Mouse (Mus musculus) ovary, adult 18-20 months (tissue): ENCODE measurements at regions not wholly inside any gene's neighbourhood (a gene's known extent, or its start where the extent isn't known, plus 50 kb on each side); places are given as distances from the start of the nearest gene placed in this dataset.

Source experiments
- DNase-seq: peaks from one replicate; pipeline ENCODE4 v3.0.0; 2022; ENCODE audit warnings: low spot score, mixed read lengths

- DNase-seq, result no peak
Measured at GRCm38 (mm10) chr1:105117888-105118287, 238.6 kb downstream of the Rnf152 start.

DNA sequence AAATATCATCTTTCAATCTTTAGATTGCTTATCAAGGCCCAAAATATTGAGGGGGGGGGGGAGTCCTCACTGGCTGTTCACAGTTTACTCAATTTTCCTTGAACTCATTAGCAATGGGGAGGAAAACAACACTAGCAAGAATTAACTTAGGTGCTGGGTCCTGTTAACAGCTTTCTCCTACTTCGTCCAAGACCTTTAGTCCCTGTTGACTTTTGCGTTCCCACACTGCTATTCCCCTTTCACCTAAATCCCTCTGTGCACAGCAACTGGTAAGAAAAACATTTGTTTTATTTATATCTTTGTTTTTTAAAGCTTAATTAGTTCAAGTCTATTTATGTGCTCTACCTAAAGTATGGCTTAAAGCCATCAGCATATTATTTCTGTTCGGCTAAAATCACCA is 240.3 kb downstream of the Rnf152 start:
- no peak for DNase-seq

GRCm38 (mm10) chr1:105115391-105115790 is 241.1 kb downstream of the Rnf152 start:
- no peak for DNase-seq

DNA sequence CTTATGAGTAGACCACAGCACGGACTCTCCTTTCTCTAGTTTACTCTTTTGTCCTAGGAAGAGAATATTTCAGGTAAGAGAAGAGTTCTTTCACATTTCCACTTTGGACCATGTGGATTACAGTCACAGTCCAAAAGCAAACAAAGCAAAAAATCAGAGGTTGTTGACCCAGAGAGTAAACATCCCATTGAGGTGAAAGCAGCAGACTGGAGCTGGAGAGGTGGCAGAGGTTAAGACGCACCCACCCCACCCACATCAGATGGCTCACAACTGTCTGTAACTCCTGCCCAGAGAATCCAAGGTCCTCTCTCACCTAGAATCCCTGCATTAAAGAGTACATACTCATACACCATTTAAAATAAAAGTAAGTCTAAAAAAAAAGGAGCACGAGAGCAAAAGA is 241.7 kb downstream of the Rnf152 start:
- no peak for DNase-seq

DNA sequence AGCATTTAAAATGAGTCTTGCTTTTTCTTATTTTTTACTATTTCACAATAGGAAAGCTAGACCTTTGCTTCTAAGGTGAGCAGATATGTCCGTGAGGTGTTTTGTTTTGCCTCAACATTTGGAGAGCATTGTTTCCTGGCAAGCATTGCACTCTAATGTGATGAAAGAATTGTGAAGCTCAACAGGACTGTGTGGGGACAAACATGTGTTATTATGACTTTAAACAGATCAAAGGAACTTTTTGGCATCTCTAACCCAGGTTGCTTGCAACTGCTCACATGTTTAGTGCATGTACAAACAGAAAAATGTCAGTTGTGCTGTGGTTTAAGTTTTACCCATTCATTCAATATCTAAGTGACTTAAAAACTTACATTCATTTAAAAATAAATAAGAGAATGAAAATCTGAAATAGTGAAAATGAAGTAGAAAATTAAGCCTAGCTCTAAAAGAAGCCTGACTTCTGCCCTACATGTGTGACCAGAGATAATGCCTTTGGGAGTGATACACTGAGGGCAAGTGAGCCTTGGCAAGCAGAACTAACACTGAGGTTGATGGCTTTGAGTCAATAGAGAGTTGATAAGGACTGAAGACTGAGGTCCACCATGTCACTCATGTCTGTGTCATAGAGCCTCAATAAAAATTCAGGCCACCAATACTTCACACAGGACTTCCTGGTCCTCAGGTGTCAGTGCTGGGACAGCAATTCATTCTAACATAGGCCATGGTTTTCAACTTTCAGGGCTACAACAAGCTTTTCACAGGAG is 243.6 kb downstream of the Rnf152 start:
- no peak for DNase-seq

- DNase-seq, result no peak
Measured at GRCm38 (mm10) chr1:105111236-105111635, 245.3 kb downstream of the Rnf152 start.

DNA sequence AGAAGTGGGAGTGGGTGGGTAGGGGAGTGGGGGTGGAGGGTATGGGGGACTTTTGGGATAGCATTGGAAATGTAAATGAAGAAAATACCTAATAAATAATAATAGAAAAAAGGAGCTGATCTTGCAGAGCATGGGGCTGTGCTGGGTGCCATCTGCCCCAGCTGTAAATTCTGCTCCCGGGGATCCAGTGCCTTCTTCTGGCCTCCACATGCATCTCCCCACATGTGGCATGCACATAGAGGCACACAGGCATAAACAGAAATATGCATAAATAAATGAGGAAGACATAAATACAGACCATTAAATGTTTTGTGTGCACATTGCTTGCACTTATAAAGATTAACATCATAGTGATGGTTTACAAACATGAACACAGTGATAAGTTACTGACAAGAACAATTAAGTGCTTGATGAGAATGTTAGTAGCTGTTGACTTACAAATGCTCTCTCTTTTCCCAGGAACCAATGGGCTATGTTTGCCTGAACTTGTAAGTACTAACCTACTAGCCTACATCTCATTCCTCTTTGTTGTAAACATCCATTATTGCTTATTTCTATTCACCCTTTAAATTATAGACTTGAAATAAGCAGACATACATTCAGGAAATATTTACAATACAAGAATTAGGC is 245.8 kb downstream of the Rnf152 start:
- no peak for DNase-seq

DNA sequence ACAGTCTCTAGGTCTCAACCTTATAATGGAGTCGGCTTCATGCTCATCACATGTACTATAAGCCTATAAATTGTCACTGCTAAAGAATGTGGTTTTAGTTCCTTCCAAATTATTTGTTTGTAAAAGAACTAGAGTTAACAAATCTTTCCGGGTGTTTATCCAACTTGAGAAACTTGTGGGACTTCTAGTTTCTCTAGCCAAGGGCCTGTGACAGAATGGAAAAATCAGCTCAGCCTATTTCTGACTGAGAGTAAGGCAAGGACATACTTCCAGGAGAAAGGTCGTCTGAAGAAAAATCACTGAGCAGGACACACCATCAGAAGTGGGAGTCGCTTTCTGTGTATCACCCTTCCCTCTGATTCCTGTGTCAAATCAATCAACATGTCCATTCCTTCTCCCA is 248.7 kb downstream of the Rnf152 start:
- no peak for DNase-seq

GRCm38 (mm10) chr1:105107257-105107656 is 249.3 kb downstream of the Rnf152 start:
- no peak for DNase-seq

- no peak for DNase-seq
Measured at GRCm38 (mm10) chr1:105105211-105105610, 251.3 kb downstream of the Rnf152 start.

DNA sequence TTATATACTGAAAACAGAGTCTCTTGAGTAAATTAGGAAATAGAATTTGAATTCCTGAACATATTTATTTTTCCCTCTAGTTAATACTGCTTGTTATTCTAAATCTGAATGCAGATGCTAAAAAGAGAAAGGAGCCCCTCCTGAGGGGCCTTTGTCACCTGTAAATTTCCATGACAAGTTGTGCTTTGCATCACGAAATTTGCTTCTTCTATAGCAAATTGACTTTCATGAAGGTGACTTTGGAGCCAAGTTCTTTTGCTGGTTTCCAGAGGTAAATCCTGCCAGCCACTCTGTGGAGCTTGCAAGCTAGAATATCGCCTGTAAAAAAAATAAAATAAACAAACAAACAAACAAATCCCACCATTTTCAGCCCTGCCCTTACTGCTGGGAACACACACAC is 261.4 kb downstream of the Rnf152 start:
- no peak for DNase-seq

GRCm38 (mm10) chr1:105094500-105094899 is 262.0 kb downstream of the Rnf152 start:
- no peak for DNase-seq

- DNase-seq, result no peak
Measured at GRCm38 (mm10) chr1:105093875-105094274, 262.6 kb downstream of the Rnf152 start.

DNA sequence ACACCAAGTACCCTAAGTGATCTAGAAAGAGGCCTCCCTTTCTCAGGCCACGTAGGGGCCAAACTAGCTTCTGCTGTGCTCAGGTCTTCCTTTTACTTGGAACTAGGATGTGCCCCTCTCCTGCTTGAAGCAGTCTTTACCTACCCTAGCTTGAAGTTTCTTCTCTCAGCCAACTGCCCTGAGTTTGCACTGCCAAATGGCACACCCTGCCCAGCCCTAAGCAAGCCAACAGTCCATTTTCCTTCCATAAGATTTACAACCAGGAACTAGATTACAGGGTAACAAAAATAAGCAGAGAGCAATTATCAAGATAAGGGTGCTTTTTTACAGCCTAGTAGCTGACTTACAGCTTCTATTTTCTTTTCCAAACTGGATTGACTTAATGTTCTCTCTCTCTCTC is 263.5 kb downstream of the Rnf152 start:
- no peak for DNase-seq

DNA sequence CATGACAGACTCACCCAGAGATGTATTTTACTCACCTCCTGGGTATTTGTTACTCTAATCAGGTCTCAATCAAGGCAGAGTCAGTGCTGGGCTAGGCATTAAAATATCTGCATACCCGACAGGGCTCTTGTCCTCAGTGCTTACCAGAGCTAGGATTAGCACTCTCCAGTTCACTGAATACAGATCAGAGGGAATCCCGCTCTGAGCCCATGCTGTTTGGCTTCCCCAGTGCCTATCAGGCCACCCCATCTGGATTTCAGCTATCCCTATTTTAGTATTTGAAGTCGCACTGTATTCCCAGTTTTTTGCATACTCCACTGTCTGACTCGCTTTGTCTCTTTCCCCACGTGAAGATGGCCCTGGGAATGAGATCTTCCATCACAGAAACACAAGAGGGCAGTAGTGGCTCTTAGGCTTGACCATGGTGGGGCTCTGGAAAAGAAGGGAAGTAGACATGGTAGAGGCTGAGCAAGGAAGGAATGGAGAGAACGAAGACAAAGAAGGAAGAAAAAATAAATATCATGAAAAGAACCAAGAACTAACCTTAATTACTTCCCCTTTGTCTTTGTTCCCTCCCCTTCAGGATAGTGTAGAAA is 264.1 kb downstream of the Rnf152 start:
- no peak for DNase-seq

DNA sequence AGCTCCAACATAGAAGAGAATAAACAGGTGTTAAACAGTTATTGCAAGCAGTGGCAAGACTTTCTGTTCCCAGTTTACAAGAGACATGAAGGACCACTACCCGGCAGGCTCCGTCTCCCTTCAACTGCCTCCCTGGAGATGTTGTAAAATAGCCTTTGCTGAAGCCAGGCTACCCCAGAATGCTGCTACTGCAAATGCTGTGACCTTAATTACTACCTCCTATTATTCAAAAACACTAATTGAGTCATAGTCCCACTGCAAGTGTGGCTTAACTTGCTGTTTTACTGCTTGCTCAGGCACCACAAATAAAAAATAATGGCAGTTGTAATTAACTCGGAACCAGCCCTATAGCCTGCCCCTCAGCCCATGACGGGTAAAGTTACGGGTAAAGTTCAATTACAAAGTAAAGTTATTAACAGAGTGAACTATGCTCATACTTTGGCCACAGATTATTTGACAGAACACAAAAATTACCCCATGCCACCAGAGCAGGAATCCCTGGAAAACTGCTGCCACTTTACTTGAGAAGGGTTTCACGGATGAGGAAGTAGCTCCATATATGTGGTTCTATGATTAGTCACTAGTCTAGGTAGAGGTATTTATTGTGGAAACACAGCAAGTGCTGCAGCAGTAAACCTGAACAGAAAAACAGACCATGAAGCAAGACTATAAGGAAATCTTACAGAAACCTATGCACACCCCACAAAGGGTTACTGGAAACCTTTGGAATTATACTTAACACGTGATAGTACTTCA is 267.6 kb downstream of the Rnf152 start:
- DNase-seq, result no peak

- no peak for DNase-seq
Measured at GRCm38 (mm10) chr1:105087623-105088022, 268.9 kb downstream of the Rnf152 start.

- no peak for DNase-seq
Measured at GRCm38 (mm10) chr1:105084556-105084955, 272.0 kb downstream of the Rnf152 start.

- DNase-seq, result no peak
Measured at GRCm38 (mm10) chr1:105083551-105084103, 272.9 kb downstream of the Rnf152 start.

GRCm38 (mm10) chr1:105082823-105083550 is 273.5 kb downstream of the Rnf152 start:
- DNase-seq, result no peak

DNA sequence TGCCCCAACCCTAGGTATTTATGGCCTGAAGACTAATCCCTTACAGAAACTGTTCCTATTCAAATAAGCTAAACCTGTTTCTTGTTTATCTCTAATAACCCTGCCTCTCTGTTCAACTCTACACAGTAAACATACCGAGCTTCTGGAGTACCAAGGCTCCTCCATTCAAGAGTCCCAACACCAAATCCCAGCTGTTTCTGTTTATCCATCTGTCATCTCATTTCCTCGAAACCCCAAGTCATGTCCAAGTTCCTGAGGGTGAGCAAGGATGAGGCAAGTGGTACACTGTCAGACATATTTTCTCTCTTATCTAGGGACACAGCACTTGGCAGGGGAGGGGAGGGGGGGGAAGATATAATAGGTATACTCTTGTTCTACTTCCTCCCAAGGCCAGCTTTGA is 274.6 kb downstream of the Rnf152 start:
- no peak for DNase-seq

DNA sequence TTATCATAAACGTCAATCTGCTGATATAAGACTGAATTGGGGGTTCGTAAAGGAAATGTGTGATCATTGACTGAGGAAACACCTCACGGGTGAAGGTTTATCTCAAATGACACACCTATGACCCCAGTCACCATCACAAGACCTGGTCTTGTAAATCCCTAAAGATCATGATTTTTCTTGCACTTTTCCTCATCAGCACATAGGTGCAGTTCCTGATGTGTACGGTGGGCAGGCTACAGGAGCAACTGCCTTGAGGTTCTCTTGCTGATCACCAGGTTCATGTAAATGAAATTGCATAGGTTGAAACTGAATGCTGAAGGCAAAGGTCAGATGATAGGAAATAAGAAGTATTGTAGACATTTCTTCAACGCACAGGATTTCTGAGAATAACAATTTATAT is 277.1 kb downstream of the Rnf152 start:
- no peak for DNase-seq
